Mouse (Mus musculus) kidney, postnatal 4 days (tissue): Measurements from ENCODE around the gene Ubtd2.
"Not testable (repeated sequence)": the region's sequence is repeated elsewhere in the genome, so short reads cannot be mapped to it uniquely, and the experiment has no call there.

Source experiments
- DNase-seq, 2 experiments: peaks; one replicate each; pipeline ENCODE4 v3.0.0; 2021; ENCODE audit warnings: mixed read lengths in 2 of 2

Ubtd2 gene

GRCm38 (mm10) chr11:32471925-32472324, 16.8 kb downstream of the Ubtd2 start:
- no peak for DNase-seq

GRCm38 (mm10) chr11:32474725-32475124, 19.6 kb downstream of the Ubtd2 start:
- no peak for DNase-seq

- DNase-seq = no peak
These were observed 20.5 kb downstream of the Ubtd2 start for GRCm38 (mm10) chr11:32475487-32476236.

GRCm38 (mm10) chr11:32481525-32481924, 26.4 kb downstream of the Ubtd2 start:
- no peak for DNase-seq

GRCm38 (mm10) chr11:32485290-32485689, 30.1 kb downstream of the Ubtd2 start:
- DNase-seq = no peak

- DNase-seq = no peak
These were observed 31.5 kb downstream of the Ubtd2 start for GRCm38 (mm10) chr11:32486621-32487020.

- DNase-seq = no peak
These were observed 32.3 kb downstream of the Ubtd2 start for GRCm38 (mm10) chr11:32487501-32487900.

- DNase-seq = no peak
These were observed 33.2 kb downstream of the Ubtd2 start for GRCm38 (mm10) chr11:32488344-32488743.

- DNase-seq = no peak
These were observed 33.9 kb downstream of the Ubtd2 start for GRCm38 (mm10) chr11:32488808-32489670.

GRCm38 (mm10) chr11:32491079-32491478, 35.9 kb downstream of the Ubtd2 start:
- no peak for DNase-seq

GRCm38 (mm10) chr11:32493312-32493711, 38.1 kb downstream of the Ubtd2 start:
- no peak for DNase-seq

GRCm38 (mm10) chr11:32495283-32495682, 40.1 kb downstream of the Ubtd2 start:
- DNase-seq = no peak

GRCm38 (mm10) chr11:32498757-32499535, 43.8 kb downstream of the Ubtd2 start:
- peak; percentile 60 to 67 for DNase-seq

GRCm38 (mm10) chr11:32499931-32500330, 44.8 kb downstream of the Ubtd2 start:
- peak; percentile 14 to 29 for DNase-seq

- no peak for DNase-seq
These were observed 48.5 kb downstream of the Ubtd2 start for GRCm38 (mm10) chr11:32503711-32504110.

- no peak for DNase-seq
These were observed 50.0 kb downstream of the Ubtd2 start for GRCm38 (mm10) chr11:32505091-32505739.

GRCm38 (mm10) chr11:32510930-32511329, 55.8 kb downstream of the Ubtd2 start:
- DNase-seq = no peak

GRCm38 (mm10) chr11:32514853-32515252, 59.7 kb downstream of the Ubtd2 start:
- DNase-seq = not testable (repeated sequence)

- no peak for DNase-seq
These were observed 60.9 kb downstream of the Ubtd2 start for GRCm38 (mm10) chr11:32516091-32516490.

- no peak for DNase-seq
These were observed 61.9 kb downstream of the Ubtd2 start for GRCm38 (mm10) chr11:32516916-32517712.

- DNase-seq = no peak
These were observed 63.6 kb downstream of the Ubtd2 start for GRCm38 (mm10) chr11:32518770-32519169.

GRCm38 (mm10) chr11:32519354-32519753, 64.2 kb downstream of the Ubtd2 start:
- no peak for DNase-seq
